Mouse (Mus musculus) T-helper 2 cell (primary cell): ENCODE measurements around the gene Smtn.

Experiments
- in situ Hi-C: fragments of 300-600 bp; cut with MboI, MseI; formaldehyde crosslinking; loops from one replicate; pipeline ENCODE4 v1.15.1; 2025; ENCODE audit warnings: high pct_unique_total_duplicates

The Smtn gene

DNA sequence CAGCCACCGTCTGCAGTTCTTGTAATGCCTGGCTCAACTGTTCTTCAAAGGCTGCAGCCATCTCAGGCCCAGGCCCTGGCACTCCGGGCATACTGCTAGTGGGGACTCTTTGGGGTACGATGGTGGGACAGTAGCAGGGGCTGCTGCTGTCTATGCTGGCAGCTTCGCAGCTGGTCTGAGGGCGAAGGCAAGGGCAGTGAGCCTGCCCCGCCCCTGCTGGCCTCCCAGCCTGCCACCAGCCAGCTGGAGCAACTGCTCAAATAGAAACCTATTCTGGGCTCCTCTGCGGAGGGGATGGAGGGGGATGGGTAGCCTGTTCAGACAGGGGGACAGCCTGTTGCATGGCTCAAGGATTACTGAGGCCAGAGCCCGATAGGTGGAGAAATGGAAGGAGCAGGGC is 12.6 kb downstream of the Smtn start:
- in situ Hi-C loops: no loop called here

DNA sequence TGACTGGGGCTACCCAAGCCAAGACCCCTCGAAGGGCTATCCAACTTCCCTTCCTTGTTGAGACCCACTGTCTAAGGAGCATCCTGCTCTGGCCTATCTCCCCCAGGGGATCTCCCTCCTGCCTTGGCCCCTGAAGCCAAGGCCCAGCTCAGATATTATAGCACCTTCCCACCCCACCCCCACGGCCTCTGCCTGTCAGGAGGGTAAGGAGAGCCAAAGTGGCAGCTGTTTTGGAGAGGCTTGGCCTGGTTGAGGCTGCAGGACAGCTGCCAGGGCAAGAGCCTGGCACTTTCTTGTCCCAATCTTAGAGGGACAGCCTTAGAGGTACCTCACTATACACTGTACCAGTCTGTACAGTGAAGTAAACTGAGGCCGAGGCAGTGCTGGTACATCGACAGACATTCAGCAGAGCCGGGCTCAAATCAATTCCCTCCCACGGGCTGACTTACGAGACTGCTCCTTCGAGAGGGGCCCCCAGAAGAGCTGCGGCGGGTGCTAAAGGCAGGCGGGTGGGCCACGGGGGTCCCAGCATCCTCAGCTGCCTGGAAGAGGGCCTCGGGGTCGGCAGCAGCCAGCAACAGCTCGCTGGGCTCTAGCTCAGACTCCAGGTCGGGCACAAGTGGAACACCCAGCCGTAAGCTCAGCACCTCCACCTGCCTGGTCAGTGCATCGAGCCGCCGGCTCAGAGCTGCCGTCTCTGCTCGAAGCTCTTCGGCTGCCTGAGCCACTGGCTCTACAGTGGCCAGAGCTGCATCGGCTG is 13.3 kb downstream of the Smtn start:
- in situ Hi-C loops: no loop called here

DNA sequence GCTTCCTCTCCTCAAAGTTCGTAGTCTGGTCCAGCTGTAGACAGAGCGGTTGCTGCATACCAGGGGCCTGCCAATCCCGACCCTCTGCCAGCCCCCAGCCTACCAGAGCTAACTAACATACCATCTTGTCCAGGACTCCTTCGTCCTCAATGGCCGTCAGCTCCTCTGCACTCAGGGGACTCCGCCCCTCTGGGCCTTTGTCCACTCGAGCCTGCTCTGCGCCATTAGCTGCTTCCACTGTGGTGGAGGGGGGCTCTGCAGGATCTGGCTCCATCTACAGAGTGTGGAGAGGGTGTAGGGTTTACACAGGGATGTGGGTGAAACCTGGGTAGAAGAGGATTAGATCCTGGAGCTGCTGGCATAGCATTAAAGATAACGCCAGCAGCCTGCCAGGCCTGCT is 14.2 kb downstream of the Smtn start:
- in situ Hi-C loops: no loop called here

DNA sequence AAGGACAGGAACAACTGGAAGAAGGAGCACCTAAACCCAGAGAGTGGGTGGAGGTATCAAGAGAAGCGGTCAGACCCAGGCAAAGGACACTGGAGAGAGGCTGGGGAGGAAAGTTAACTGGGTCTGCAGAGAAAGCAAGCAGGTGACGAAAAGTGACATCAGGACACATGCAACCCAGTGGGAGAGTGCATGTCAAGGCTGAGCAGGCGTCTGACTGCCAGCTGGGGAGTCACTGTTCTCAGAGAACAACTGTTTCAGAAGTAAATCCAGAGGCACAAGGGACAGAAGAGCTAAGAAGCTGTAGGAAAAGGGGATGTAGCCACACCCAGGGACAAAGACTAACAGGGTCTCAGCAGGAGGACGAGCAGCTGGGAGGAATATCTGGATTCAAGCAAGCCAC is 14.9 kb downstream of the Smtn start:
- in situ Hi-C loops: no loop called here

DNA sequence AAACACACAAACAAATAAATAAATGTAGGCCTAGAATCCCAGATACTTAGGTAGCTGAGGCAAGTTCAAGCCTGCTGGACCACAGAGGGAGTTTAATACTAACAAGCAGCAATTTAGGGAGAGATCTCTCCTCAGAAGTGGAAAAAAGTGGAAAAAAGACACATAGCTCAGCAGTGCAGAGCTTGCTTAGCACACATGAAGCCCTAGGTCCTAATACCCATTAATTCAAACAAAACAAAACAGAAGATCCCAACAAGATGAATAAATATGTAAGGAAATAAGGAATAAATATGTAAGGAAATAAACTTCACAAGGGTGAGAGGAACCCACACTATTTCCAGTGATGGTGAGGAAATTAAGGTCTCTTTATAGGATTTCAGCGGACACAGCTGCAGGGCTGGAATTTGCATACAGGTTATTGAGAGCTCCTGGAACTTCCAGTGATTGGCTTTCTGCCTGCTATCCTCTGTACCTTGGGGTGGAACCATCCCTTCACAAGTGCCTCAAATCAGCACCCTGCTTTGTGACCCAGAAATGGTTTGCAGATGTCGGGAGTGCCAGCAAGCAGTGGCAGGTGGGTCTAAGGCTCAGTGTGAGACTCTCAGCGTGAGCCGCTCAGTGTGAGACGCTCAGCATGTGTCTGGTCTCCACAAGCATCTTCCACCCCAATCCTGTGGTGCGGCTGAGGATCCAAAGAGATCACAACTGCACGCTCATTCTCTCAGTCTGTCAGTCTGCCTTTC is 16.4 kb downstream of the Smtn start:
- in situ Hi-C loops: no loop called here

DNA sequence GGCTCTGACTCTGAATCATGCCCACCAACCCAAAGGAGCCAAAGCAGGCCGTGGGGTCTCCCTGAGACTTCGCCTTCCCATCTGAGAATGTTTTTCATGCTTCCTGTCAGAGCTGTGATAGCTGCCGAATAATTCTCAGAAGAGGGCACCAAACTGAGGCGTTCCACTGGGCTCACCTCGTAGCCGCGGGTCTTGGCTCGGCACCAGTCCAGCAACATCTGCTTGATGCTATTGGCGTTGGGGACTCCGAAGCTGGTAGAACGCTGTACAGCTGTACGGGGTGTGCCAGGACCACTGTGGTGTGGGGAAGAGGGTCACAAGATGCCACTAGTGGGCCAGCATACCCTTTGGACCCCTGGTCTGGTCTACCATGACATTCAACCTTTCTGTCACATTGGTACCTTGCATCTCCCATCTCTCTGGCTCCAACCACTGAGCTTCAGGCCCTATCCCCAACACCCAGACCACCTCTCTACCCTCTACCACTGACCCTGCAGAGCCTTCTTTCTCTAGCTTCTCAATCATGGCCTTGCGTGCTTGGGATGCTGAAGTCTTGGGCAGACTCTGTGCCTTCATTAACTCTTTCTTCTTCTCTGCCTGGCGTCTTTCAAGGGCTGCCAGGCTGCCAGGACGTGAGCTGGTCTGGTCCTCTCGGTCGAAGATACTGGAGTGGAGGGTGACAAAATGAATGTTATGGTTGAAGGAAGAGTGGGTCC is 18.0 kb downstream of the Smtn start:
- in situ Hi-C loops: no loop called here

DNA sequence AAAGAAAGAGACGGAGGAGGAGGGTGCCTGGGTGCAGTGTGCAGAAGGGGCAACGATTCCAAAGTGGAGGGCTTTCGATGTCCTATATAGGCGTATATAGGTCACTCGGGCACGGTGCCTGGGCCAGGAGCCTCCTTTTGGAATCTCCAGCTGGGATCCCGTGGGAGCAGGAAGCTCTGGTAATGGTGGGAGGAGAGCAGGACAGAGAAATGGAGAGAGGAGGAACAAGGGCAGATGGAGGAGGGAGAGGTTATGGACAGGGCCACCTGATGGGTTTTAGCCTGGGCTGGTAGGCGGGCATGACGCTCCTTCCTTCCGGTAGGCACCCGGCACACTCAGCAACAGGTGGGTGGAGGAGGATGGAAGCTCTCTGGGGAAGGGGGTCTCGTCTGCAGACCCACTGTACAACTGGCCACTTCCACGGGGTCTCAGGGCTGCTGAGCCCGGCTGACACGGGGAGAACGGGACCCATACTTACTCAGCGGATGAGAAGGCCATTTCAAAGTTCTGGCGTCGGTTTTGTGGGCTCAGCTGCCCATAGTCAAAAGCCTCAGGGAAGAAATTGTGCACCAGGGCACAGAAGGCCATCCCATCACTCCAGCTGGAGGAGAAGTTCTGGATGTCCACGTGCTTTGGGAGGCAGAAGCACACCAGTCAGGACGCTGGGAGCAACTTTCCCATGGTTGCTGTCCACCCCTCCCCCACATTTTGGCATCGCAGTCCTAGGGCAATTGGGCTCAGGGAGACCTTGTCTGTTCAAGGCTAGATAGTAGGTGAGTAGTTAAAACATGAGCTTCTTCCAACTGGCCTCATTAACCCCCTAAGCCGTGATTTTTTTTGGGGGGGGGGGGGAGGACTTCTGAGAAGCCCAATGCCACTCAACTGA is 18.8 kb downstream of the Smtn start:
- in situ Hi-C loops: no loop called here

DNA sequence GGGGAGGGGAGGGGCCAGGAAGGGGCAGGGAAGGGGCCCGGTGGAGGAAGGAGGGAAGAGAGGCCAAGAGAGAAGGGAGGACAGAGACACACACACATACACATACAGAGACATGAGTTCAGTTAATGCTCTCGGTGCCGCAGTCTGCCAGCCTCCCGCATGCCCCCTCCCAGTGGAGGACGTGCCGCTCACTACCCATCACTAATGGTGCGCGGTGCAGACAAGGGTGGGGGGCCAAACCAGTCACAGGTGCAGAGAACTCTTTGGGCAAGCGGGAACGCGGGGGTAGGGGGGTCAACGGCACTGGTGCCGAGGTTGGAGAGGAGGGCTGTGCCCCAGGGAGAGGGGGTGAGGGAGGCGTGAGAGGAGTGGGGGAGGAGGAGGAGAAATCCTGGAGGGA is 19.5 kb downstream of the Smtn start:
- in situ Hi-C loops: no loop called here

DNA sequence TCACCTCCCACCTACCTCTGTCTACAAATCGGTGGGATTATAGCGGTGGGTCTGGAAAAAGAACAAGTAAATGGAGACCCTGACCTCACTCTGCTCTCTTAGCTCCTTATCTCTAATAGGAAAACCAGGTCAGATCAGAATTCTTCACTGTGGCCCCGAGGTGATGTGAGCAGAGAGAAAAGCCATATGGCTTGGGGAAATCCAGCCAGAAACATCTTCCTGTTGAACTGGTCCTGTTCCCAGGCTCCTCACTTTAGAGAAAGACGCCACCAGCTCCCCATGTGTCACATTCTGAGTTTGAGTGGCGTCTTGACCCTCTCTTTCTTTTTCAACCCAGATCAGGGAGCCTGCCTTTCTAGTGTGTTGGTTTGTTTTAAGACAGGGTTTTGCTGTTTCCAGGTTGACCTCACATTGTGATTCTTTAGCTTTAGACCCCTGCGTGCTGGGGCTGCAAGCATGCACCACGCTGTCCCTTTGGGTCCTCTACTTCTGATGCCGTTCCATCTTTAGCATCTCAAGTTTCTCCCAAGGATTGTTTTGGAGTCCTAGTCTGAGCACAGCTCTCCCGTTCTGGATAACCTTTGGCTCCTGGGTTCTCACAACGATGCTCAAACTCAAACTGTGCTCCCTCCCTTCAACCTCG is 20.5 kb downstream of the Smtn start:
- in situ Hi-C loops: no loop called here

DNA sequence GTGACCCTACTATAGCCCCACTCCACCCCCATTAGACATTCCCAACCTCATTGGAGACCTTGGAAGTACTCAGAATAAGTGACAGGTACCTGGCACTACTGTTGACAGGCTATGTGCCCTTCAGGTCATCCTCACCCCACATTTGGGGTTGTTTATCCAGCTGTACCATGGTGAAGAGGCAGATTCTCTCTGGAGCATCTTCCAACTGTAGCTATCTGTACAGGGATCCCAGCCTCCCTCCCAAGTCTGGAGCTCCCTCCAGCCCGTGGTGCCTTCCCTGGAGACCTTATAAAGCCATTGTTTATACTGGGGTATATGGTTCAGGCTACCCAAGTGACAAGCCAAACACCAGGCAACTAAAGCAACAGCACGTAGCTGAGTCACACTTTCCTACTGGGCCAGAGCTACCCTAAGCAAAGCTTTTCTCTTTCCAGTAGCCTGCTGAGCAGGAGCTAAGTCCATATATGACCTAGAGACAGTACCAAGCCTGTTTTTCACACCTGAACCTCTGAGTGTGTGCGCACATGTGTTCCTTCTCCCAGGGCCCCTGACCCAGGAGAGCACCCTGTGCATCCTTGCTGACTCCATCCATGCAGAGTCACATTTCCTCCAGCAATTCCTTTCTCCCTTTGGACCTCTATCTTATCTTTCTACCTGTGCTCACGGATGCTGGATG is 21.2 kb downstream of the Smtn start:
- in situ Hi-C loops: no loop called here

DNA sequence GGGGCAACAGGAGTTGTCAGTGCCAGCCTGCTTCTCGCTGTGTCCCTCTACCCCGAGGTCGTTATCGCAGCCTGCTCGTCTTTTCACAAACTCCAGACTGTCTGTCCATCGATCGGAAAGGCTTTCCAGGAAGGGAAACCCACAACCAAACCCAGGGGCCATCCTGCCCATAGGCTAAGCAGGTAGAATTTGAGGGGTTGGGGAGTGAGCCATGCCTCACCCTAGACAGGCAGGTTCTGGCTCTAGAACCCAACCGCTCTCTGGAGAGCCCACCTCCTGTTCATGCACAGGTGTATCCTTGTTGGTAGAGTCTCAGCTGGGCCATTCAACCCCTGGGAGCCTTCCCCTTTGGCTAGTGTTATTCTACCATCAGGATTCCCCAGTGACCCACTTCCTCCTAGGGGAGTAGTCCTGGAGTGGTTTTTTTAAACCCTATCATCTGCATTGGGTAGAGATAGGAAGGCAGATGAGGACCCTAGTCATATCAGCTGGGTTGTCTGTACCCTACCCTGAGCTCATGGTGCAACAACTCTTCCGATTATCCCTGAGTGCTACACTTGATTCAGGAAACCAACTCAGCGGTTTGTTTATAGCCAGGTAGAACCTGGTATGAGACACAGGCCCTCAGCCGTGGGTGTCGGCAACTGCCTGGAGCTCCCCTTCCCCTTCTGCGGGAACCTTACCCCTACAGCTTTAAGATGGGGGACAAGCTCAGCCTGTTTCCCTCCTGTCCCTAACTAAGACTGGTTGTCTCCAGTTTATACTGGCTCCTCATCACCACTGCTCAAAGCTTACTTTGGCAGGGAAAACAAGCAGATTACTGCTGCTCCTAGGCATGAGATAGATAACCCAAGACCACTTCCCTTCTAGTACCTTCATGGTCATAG is 22.3 kb downstream of the Smtn start:
- in situ Hi-C loops: no loop called here

DNA sequence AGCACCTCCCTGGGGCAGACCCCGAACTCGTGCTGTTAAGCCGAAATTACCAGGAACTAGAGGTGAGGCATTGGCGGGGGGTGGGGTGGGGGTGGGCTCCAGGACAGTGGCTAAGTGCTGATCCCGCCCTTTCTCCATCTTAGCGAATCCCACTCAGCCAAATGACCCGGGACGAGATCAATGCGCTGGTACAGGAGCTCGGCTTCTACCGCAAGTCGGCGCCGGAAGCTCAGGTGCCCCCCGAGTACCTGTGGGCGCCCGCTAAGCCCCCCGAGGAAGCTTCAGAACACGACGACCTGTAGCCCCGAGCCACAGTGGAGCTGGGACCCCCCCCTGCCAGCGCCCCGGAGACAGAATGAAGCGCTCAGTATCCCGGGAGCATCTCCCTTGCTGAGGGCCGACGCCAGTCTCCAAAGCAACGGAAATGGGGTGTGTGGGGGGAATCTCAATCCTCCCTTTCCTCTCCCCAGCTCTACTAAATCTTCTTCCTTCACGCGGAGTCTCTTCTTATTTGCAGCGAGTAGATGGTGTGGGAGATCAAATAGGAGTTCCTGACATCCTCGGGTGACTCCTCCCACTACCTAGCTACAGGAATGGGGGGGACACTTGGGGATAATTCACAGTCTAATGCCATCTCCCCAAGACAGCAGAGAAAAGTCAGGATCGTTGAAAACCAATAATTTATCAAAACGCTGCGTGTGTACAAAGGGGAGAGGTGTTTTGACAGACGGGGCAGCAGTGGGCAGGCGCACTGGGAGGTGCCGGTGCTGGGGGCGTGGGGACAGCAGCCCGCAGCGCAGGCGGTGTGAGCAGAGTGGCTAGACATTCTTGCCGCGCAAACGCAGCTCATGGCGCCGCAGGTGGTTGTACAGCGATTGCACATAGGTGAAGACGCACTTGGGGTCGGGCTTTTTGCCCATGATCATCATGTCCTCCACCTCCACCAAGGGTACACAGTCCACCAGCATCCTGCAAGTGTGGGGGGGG is 23.3 kb downstream of the Smtn start:
- in situ Hi-C loops: no loop called here

DNA sequence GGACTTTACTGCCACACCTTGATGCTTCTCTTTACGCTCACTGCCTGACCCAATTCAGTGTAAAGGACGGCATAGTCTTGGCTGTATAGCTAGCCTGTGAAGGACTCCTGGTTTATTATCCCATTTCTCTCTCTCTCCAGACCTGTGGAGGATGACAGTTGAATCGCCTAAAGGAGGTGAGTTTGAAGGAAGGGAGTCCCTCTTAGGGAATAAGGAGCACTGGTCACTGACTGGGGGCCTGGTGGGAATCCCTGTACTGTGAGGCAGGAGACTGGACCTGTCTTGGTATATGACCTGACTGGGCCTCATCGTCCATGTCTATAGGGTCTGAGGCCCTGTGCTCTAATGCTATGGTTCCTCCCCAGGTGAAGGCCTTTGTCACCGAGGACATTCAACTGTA is 24.3 kb downstream of the Smtn start:
- in situ Hi-C loops: no loop called here

DNA sequence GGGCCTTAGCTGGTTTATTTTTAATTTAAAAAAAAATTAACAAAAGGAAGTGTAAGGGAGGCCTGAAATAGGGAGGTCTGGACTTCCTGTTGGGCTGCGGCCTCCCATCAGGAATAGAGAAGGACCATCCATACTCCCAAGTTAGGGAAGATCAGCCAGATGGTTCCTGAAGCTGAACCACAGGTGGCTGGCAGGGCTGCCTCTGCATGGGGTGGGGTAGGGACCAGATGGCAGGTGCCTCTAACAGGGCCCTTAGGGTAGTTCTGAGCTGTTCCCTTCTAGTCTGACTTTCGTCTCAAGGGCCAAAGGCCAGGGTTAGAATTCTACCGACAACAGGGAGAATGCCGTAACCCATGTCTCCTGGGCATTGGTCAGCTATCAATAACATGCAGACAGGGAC is 24.8 kb downstream of the Smtn start:
- in situ Hi-C loops: no loop called here

DNA sequence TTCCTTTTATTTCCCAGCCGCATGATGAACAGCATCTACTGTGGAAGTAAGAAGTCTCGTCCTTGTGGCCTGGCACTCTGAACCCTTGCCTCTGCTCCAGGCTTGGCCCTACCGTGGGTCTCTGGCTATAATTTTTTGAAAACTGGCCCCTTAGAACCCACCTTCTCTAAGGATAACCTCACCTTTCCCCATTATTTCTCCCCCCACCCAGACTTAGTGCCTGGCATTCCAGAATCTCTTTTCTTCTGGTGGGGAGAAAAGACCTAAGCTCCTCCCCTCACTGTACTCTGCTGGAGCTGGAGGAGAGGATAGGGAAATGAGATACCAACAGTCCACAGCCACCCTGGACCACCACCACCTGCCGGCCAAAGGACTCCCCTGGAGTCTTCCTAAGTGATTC is 25.2 kb downstream of the Smtn start:
- in situ Hi-C loops: no loop called here

DNA sequence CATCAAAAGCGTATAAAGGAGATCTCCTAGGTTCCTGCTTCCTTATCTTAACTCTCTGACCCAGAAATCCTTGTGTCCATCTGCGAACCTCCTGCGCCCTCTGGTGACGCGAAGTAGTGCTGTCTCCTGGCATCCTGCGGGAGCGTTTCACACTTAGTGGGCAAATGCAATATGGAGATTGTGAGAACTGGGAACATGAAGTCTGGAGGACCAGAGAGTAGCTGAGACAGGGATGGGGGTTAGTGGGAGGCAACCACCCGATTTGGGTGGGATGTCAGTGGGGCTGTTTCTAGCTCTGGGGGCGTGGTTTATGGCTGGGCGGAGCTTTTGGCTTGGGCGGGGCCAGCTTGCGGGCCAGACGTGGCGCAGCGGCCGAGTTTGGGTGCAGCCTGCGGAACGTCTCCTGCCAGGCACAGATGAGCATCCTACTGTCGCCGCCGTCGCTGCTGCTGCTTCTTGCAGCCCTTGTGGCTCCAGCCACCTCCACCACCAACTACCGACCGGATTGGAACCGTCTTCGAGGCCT is 25.8 kb downstream of the Smtn start, which contains the start of gene Selenom:
Gene Selenom (plus strand): TSS at position 156 of the 526 bp plus-strand sequence.
- in situ Hi-C loops: loop anchor here (5.0 kb wide), 1 partner anchor 42 kb away; no protein-coding TSS in a partner anchor

DNA sequence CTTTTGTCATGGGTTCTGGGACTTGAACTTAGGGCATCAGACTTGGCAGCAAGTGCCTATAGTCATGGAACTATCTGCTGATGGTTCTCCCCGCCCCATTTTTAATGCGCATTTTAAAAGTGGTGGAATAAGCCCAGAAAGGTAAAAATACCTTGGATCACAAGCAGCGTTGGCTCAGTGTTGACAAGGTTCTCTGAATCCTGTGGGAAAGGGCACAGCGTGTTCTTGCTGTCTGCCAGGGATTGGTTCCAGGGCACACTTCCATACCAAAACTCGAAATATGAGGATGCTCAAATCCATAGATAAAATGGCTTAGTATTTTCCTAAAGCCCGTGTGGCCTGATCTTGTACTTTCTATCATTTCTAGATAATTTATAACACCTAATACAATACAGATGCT is 27.1 kb downstream of the Smtn start:
- in situ Hi-C loops: loop anchor here (5.0 kb wide), 1 partner anchor 41 kb away; no protein-coding TSS in a partner anchor

DNA sequence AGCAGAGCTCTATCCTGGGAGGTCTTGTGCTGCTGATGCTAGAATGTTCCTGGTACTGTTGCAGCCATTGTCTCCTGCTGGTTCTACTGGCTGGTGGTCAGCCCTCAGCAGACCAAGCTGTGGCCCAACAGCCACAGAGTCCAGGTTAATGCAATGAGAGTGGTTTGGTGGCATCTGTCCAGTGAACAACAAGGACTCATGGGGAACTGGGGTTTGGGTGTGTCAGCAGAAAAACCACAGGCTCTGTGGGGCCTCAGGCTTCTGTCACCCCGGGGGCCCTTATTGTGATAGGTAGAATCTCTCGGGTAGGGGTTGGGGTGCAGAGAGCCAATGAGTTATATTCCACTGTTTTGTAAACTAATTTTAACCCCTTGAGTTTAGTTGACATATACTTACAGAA is 30.1 kb downstream of the Smtn start:
- in situ Hi-C loops: loop anchor here (5.0 kb wide), 1 partner anchor 38 kb away; no protein-coding TSS in a partner anchor
